Mouse (Mus musculus): Measurements from ENCODE around the gene Rps6.

Rps6 gene

GRCm38 (mm10) chr4:86857113-86858069, at the start of gene Rps6:
Gene Rps6, minus strand, starts transcription at chr4:86857412.
- DNase-seq (ENCODE audit: low spot score), result peak; percentile 97

- no peak for DNase-seq (ENCODE audit: low spot score)
Observed at GRCm38 (mm10) chr4:86905869-86906268, 48.7 kb upstream of the Rps6 start.

GRCm38 (mm10) chr4:86904969-86905368, 47.8 kb upstream of the Rps6 start:
- no peak for DNase-seq (ENCODE audit: low spot score)

GRCm38 (mm10) chr4:86902351-86902750, 45.1 kb upstream of the Rps6 start:
- DNase-seq (ENCODE audit: low spot score), result peak; percentile 16

- peak; percentile 64 for DNase-seq (ENCODE audit: low spot score)
Observed at GRCm38 (mm10) chr4:86898791-86899474, 41.7 kb upstream of the Rps6 start.

- no peak for DNase-seq (ENCODE audit: low spot score)
Observed at GRCm38 (mm10) chr4:86897411-86897810, 40.2 kb upstream of the Rps6 start.

- DNase-seq (ENCODE audit: low spot score), result no peak
Observed at GRCm38 (mm10) chr4:86887879-86888278, 30.7 kb upstream of the Rps6 start.

- DNase-seq (ENCODE audit: low spot score), result peak; percentile 34
Observed at GRCm38 (mm10) chr4:86886160-86886878, 29.1 kb upstream of the Rps6 start.

GRCm38 (mm10) chr4:86885790-86886159, 28.6 kb upstream of the Rps6 start:
- no peak for DNase-seq (ENCODE audit: low spot score)

GRCm38 (mm10) chr4:86884945-86885344, 27.7 kb upstream of the Rps6 start:
- peak; percentile 73 for DNase-seq (ENCODE audit: low spot score)

GRCm38 (mm10) chr4:86882413-86882812, 25.2 kb upstream of the Rps6 start:
- DNase-seq (ENCODE audit: low spot score), result no peak

- no peak for DNase-seq (ENCODE audit: low spot score)
Observed at GRCm38 (mm10) chr4:86881178-86881577, 24.0 kb upstream of the Rps6 start.

- no peak for DNase-seq (ENCODE audit: low spot score)
Observed at GRCm38 (mm10) chr4:86879477-86879876, 22.3 kb upstream of the Rps6 start.

- DNase-seq (ENCODE audit: low spot score), result peak; percentile 73
Observed at GRCm38 (mm10) chr4:86874146-86874847, 17.1 kb upstream of the Rps6 start, which contains the start of gene Acer2. Gene Acer2, plus strand, starts transcription at chr4:86874396.

GRCm38 (mm10) chr4:86873072-86873471, 15.9 kb upstream of the Rps6 start:
- DNase-seq (ENCODE audit: low spot score), result no peak

- no peak for DNase-seq (ENCODE audit: low spot score)
Observed at GRCm38 (mm10) chr4:86871988-86872387, 14.8 kb upstream of the Rps6 start.

GRCm38 (mm10) chr4:86864087-86864486, 6.9 kb upstream of the Rps6 start:
- no peak for DNase-seq (ENCODE audit: low spot score)

GRCm38 (mm10) chr4:86858070-86858440, 843 bp upstream of the Rps6 start:
- no peak for DNase-seq (ENCODE audit: low spot score)

GRCm38 (mm10) chr4:86856304-86857112, 704 bp downstream of the Rps6 start:
- no peak for DNase-seq (ENCODE audit: low spot score)

- peak; percentile 19 for DNase-seq (ENCODE audit: low spot score)
Observed at GRCm38 (mm10) chr4:86852813-86853590, 4.2 kb downstream of the Rps6 start.
